Mouse (Mus musculus): ENCODE measurements at regions not wholly inside any gene's neighbourhood (a gene's known extent, or its start where the extent isn't known, plus 50 kb on each side); places are given as distances from the start of the nearest gene placed in this dataset.

DNA sequence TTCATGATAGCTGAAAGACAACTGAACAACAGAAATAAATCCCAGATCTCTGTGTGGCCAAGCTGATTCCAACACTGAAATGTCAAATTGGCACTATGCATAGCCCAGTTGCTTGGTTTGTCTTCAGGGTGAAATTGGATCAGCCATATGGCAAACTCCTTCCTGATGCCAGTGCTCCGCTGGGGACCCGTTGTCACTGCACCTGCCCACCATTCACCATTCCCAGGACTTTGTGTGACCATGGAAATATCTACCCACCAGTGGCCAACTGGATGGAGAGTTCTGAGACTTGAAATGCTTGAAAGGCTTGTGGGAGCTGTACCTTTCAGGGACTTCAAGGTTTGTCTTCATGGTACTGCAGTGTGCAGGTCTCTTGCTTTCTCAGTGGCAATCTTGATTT lies 777.2 kb downstream of the Epha4 start:
- TF ChIP-seq EP300 (IDR thresholded peaks at IDR 0.05; ENCODE audit: insufficient read depth, low read depth, low read length) (no peak), CTCF (IDR thresholded peaks at IDR 0.05; ENCODE audit: low read depth, low read length) (no peak), POLR2A (IDR thresholded peaks at IDR 0.05; ENCODE audit: insufficient read depth, low read length) (no peak)
